Mouse (Mus musculus) T-cell, adult 2 months (primary cell): ENCODE results near the gene Olfr109.

Experiments
- DNase-seq: peaks from one replicate; pipeline ENCODE4 v3.0.0; 2022; ENCODE audit warnings: low spot score

Olfr109 gene

GRCm38 (mm10) chr17:37458616-37459015 is at the start of gene Olfr109:
Olfr109 (plus strand) TSS chr17:37458916.
- no peak for DNase-seq

- DNase-seq = no peak
Observed at GRCm38 (mm10) chr17:37413380-37413779, 45.3 kb upstream of the Olfr109 start.

GRCm38 (mm10) chr17:37445180-37445579 is 13.5 kb upstream of the Olfr109 start, which contains the start of gene Olfr108:
Olfr108 (plus strand) TSS chr17:37445480.
- DNase-seq = no peak

- no peak for DNase-seq
Observed at GRCm38 (mm10) chr17:37483452-37483851, 24.7 kb downstream of the Olfr109 start, which contains the start of gene H2-M2. H2-M2 (minus strand) TSS chr17:37483552.

GRCm38 (mm10) chr17:37491930-37492518 is 33.3 kb downstream of the Olfr109 start, which contains the start of gene Olfr110:
Olfr110 (plus strand) TSS chr17:37492468.
- DNase-seq = no peak

- DNase-seq = no peak
Observed at GRCm38 (mm10) chr17:37507730-37508129, 49.0 kb downstream of the Olfr109 start, which contains the start of gene Olfr111. Olfr111 (plus strand) TSS chr17:37508030.
